Comparison of ENCODE assay signal across 21 mouse cellular contexts in the genomic region with DNA sequence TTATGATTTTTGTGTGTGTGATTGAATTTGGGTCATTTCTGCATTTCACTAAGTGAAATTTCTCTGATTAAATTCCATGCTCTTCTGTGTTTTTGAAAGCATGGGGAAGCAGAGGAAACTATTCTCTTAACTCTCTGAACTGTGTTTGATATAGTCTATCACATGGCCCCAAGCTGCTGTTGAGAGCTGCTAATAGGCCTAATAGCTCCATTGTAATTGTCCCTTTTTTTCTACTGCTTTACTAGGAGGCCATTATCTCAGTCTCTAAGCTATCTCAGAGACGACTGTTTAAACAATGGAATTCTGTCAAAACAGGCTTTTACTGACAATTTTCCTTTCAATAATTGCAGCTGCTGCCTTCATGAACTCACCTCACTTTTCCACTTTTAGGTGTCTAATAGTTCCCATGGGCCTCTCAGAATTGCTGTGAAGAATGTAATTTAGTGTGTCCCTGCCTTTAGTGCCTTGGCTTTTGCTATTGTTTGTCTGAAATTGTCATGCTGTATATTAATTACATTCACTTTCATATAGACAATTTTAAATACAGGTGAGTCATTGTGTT.
DNase-seq lines count a peak whose midpoint lies in the region; ATAC-seq and TF ChIP-seq lines count a peak whose summit lies in the region.
"Had no signal": no experiment of that assay in that cellular context is flagged by ENCODE, and none has a peak within 500 bp of the region (broad histone marks: within the 10 kb centered on the region; RNA-seq: fewer than 3 reads in every experiment).

No protein-coding gene starts in this region.

- H3K36me3 ChIP-seq in midbrain, embryonic 13.5 days, result no peaks in the 10 kb centered on the region
- no peaks in the 10 kb centered on the region for H3K36me3 ChIP-seq in midbrain, postnatal 0 days (ENCODE audit: insufficient read depth, low read length)
- no peaks in the 10 kb centered on the region for H3K36me3 ChIP-seq in forebrain, embryonic 12.5 days (replicated peaks)
- H3K36me3 ChIP-seq in forebrain, embryonic 15.5 days, result no peaks in the 10 kb centered on the region
- H3K36me3 ChIP-seq: embryonic facial prominence, embryonic 12.5 days; heart, embryonic 15.5 days; hindbrain, embryonic 13.5 days had no signal

- H3K4me1 ChIP-seq in midbrain, embryonic 13.5 days (replicated peaks), result peaks cover 3% of the 10 kb centered on the region; the same call in 1 of the 2 replicates
- no peaks in the 10 kb centered on the region for H3K4me1 ChIP-seq in midbrain, postnatal 0 days (ENCODE audit: insufficient read depth, low read length)
- 0 out of 2 replicates have a peak, but pooled peaks cover 4% of the 10 kb centered on the region for H3K4me1 ChIP-seq in forebrain, embryonic 12.5 days
- H3K4me1 ChIP-seq in forebrain, embryonic 15.5 days, result no peaks in the 10 kb centered on the region
- H3K4me1 ChIP-seq: embryonic facial prominence, embryonic 12.5 days; heart, embryonic 15.5 days; hindbrain, embryonic 13.5 days had no signal

- ATAC-seq in midbrain, embryonic 13.5 days, result peak; percentile 50; the same call in 1 of the 2 replicates
- ATAC-seq in midbrain, postnatal 0 days (ENCODE audit: low FRiP score), result no peak
- peak; percentile 87; the same call in 1 of the 2 replicates for ATAC-seq in forebrain, embryonic 12.5 days (ENCODE audit: low FRiP score)
- ATAC-seq in forebrain, embryonic 15.5 days (replicated peaks), result peak; percentile 89
- ATAC-seq: hindbrain, postnatal 0 days had no signal

- TF ChIP-seq CTCF in midbrain, postnatal 0 days (IDR thresholded peaks at IDR 0.05), result no peak

- WGBS in midbrain, embryonic 13.5 days, result 3% methylated on average over 1 of the region's 1 CpGs
- 20% methylated on average over 1 of the region's 1 CpGs for WGBS in midbrain, postnatal 0 days
- WGBS in forebrain, embryonic 12.5 days, result 0% methylated on average over 1 of the region's 1 CpGs
- 5% methylated on average over 1 of the region's 1 CpGs for WGBS in forebrain, embryonic 15.5 days

- no peaks in the 10 kb centered on the region for H3K9me3 ChIP-seq in midbrain, embryonic 13.5 days
- H3K9me3 ChIP-seq in midbrain, postnatal 0 days (ENCODE audit: low read length), result no peaks in the 10 kb centered on the region
- no peaks in the 10 kb centered on the region for H3K9me3 ChIP-seq in forebrain, embryonic 12.5 days
- H3K9me3 ChIP-seq in forebrain, embryonic 15.5 days, result no peaks in the 10 kb centered on the region
- H3K9me3 ChIP-seq: embryonic facial prominence, embryonic 12.5 days; heart, embryonic 15.5 days; hindbrain, embryonic 13.5 days had no signal

- H3K9ac ChIP-seq in midbrain, embryonic 13.5 days (replicated peaks), result no peak overlapping the region
- H3K9ac ChIP-seq in midbrain, postnatal 0 days (replicated peaks; ENCODE audit: low read length, poor library complexity, severe bottlenecking), result no peak overlapping the region
- H3K9ac ChIP-seq in forebrain, embryonic 12.5 days, result no peak overlapping the region
- no peak overlapping the region for H3K9ac ChIP-seq in forebrain, embryonic 15.5 days (replicated peaks)
- H3K9ac ChIP-seq: embryonic facial prominence, embryonic 12.5 days; heart, embryonic 15.5 days; hindbrain, embryonic 13.5 days had no signal

- no peaks in the 10 kb centered on the region for H3K27me3 ChIP-seq in midbrain, embryonic 13.5 days
- no peaks in the 10 kb centered on the region for H3K27me3 ChIP-seq in midbrain, postnatal 0 days (ENCODE audit: insufficient read depth, low read length)
- no peaks in the 10 kb centered on the region for H3K27me3 ChIP-seq in forebrain, embryonic 12.5 days
- no peaks in the 10 kb centered on the region for H3K27me3 ChIP-seq in forebrain, embryonic 15.5 days
- H3K27me3 ChIP-seq: embryonic facial prominence, embryonic 12.5 days; heart, embryonic 15.5 days; hindbrain, embryonic 13.5 days had no signal

- H3K27ac ChIP-seq in midbrain, embryonic 13.5 days, result no peak overlapping the region
- H3K27ac ChIP-seq in midbrain, postnatal 0 days (ENCODE audit: low read depth, low read length), result no peak overlapping the region
- H3K27ac ChIP-seq in forebrain, embryonic 12.5 days, result no peak overlapping the region
- H3K27ac ChIP-seq in forebrain, embryonic 15.5 days (replicated peaks), result no peak overlapping the region
- H3K27ac ChIP-seq: embryonic facial prominence, embryonic 12.5 days; heart, adult 2 months; heart, embryonic 15.5 days; hindbrain, embryonic 13.5 days; hindbrain, postnatal 0 days had no signal

- DNase-seq in midbrain, postnatal 0 days (ENCODE audit: low spot score), result no peak
- DNase-seq in retina, postnatal 1 day, result peak; percentile 5
- no peak for DNase-seq in ovary, postnatal 14 days (ENCODE audit: low spot score)
- DNase-seq in urinary bladder, postnatal 36 days (ENCODE audit: low spot score in 2 of 2), result no peak
- DNase-seq: adrenal gland, adult 2 months; adrenal gland, postnatal 36 days; cerebellum, adult 11 months; cerebellum, adult 8-10 months; cerebellum, postnatal 25 days; gastrocnemius, postnatal 14 days; heart, adult 2 months; heart, postnatal 14 days; kidney, adult 11 months had no signal

- H3K4me2 ChIP-seq in midbrain, embryonic 13.5 days (replicated peaks), result no peak overlapping the region
- H3K4me2 ChIP-seq in midbrain, postnatal 0 days (ENCODE audit: low read depth, low read length, poor library complexity, severe bottlenecking), result no peak overlapping the region
- H3K4me2 ChIP-seq in forebrain, embryonic 12.5 days, result no peak overlapping the region
- no peak overlapping the region for H3K4me2 ChIP-seq in forebrain, embryonic 15.5 days (replicated peaks)
- H3K4me2 ChIP-seq: embryonic facial prominence, embryonic 12.5 days; heart, embryonic 11.5 days; heart, embryonic 15.5 days; hindbrain, embryonic 13.5 days had no signal

- H3K4me3 ChIP-seq in midbrain, embryonic 13.5 days (replicated peaks), result no peak overlapping the region
- H3K4me3 ChIP-seq in midbrain, postnatal 0 days (ENCODE audit: low read depth, low read length), result no peak overlapping the region
- H3K4me3 ChIP-seq in forebrain, embryonic 12.5 days (replicated peaks), result no peak overlapping the region
- no peak overlapping the region for H3K4me3 ChIP-seq in forebrain, embryonic 15.5 days
- H3K4me3 ChIP-seq: embryonic facial prominence, embryonic 12.5 days; heart, adult 2 months; heart, embryonic 15.5 days; hindbrain, embryonic 13.5 days had no signal
